Mouse (Mus musculus) kidney, embryonic 14.5 days (tissue): Measurements from ENCODE around the gene Gbp3. TPM values are rescaled to one million over a fixed set of nuclear protein-coding genes. Genes with fewer than 3 reads are reported as not detected.

Experiments
- ATAC-seq: fragments of 200-750 bp; cut with Nextera tagmentation; 2 replicates; pipeline ENCODE4 v1.8.0; 2017; ENCODE audit warnings: moderate number of reproducible peaks, mild to moderate bottlenecking, moderate TSS enrichment, moderate library complexity; ENCODE audit not compliant: low FRiP score, low TSS enrichment
- H3K27ac ChIP-seq: fragments of 300-500 bp; sonication (generic); 2 replicates; pipeline ENCODE4 v1.5.1; 2014; ENCODE audit warnings: low read depth, mild to moderate bottlenecking, low read length, moderate library complexity, mixed read lengths
- H3K27me3 ChIP-seq: fragments of 300-500 bp; sonication (generic); 2 replicates; pipeline ENCODE4 v1.6.1; 2014; ENCODE audit warnings: mild to moderate bottlenecking, low read length; ENCODE audit not compliant: control insufficient read depth, insufficient read depth
- H3K36me3 ChIP-seq: fragments of 300-500 bp; sonication (generic); 2 replicates; pipeline ENCODE4 v1.6.1; 2014; ENCODE audit warnings: low read length, mixed read lengths; ENCODE audit not compliant: control insufficient read depth, insufficient read depth
- H3K4me1 ChIP-seq: fragments of 300-500 bp; sonication (generic); 2 replicates; pipeline ENCODE4 v1.6.1; 2014; ENCODE audit warnings: low read length, mixed read lengths; ENCODE audit not compliant: control insufficient read depth, insufficient read depth
- H3K4me2 ChIP-seq: fragments of 300-500 bp; sonication (generic); replicated peaks from 2 replicates; pipeline ENCODE4 v1.6.1; 2014; ENCODE audit warnings: low read depth, mild to moderate bottlenecking, low read length
- H3K4me3 ChIP-seq: fragments of 300-500 bp; sonication (generic); 2 replicates; pipeline ENCODE4 v1.5.1; 2014; ENCODE audit warnings: mild to moderate bottlenecking, low read length
- H3K9ac ChIP-seq: fragments of 300-500 bp; sonication (generic); 2 replicates; pipeline ENCODE4 v1.6.1; 2014; ENCODE audit warnings: low read depth, mild to moderate bottlenecking, low read length, moderate library complexity
- H3K9me3 ChIP-seq: fragments of 300-500 bp; sonication (generic); 2 replicates; pipeline ENCODE4 v1.6.1; 2016; ENCODE audit warnings: low read length; ENCODE audit not compliant: control insufficient read depth
- WGBS: fragments of 180-500 bp; shearing (Covaris S2); extraction: QIAGEN DNeasy Blood & Tissue Kit; methylation state at CpG from one replicate; pipeline ENCODE4 v1.1.7; 2014; 5-methylcytosine and 5-hydroxymethylcytosine counted together
- polyA plus RNA-seq: library from polyadenylated mRNA; unstranded; fragments of >200 nt; fragmentation: Nextera tagmentation; extraction: Ambion mirVana; gene quantifications from 2 replicates; pipeline ENCODE4 v1.2.1, GENCODE M21; 2014

Gbp3 gene
- polyA plus RNA-seq, 1 experiment from 2014 or later, result 1.2 TPM

GRCm38 (mm10) chr3:142577108-142577507 lies 17.3 kb downstream of the Gbp3 start:
- no peak overlapping the region for H3K9ac ChIP-seq
- no peak overlapping the region for H3K4me2 ChIP-seq
- H3K36me3 ChIP-seq, result no peaks in the 10 kb centered on the region
- 90% methylated on average over 3 of the region's 3 CpGs for WGBS
- no peak overlapping the region for H3K4me3 ChIP-seq
- H3K27me3 ChIP-seq, result no peaks in the 10 kb centered on the region
- no peak overlapping the region for H3K27ac ChIP-seq
- no peaks in the 10 kb centered on the region for H3K9me3 ChIP-seq
- H3K4me1 ChIP-seq, result no peaks in the 10 kb centered on the region
- ATAC-seq, result no peak

GRCm38 (mm10) chr3:142578342-142578741 lies 18.5 kb downstream of the Gbp3 start:
- Histone ChIP-seq H3K9me3 (no peaks in the 10 kb centered on the region), H3K4me3 (no peak overlapping the region), H3K27me3 (no peaks in the 10 kb centered on the region), H3K27ac (no peak overlapping the region), H3K9ac (no peak overlapping the region), H3K4me2 (no peak overlapping the region), H3K36me3 (no peaks in the 10 kb centered on the region), H3K4me1 (no peaks in the 10 kb centered on the region)
- no peak for ATAC-seq
- WGBS, result 89% methylated on average over 4 of the region's 4 CpGs

- Histone ChIP-seq H3K4me1 (no peaks in the 10 kb centered on the region), H3K27me3 (no peaks in the 10 kb centered on the region), H3K4me2 (no peak overlapping the region), H3K36me3 (no peaks in the 10 kb centered on the region), H3K27ac (no peak overlapping the region), H3K4me3 (no peak overlapping the region), H3K9me3 (no peaks in the 10 kb centered on the region), H3K9ac (no peak overlapping the region)
- 95% methylated on average over 4 of the region's 4 CpGs for whole genome bisulfite sequencing
- no peak for ATAC-seq
Measured at GRCm38 (mm10) chr3:142583067-142583466, 23.2 kb downstream of the Gbp3 start.

GRCm38 (mm10) chr3:142587386-142587785 lies 27.6 kb downstream of the Gbp3 start:
- no peaks in the 10 kb centered on the region for H3K27me3 ChIP-seq
- no peak for ATAC-seq
- H3K9ac ChIP-seq, result no peak overlapping the region
- H3K4me1 ChIP-seq, result no peaks in the 10 kb centered on the region
- no peaks in the 10 kb centered on the region for H3K36me3 ChIP-seq
- H3K9me3 ChIP-seq, result no peaks in the 10 kb centered on the region
- H3K27ac ChIP-seq, result no peak overlapping the region
- no peak overlapping the region for H3K4me2 ChIP-seq
- no peak overlapping the region for H3K4me3 ChIP-seq

- H3K27me3 ChIP-seq, result no peaks in the 10 kb centered on the region
- no peak for ATAC-seq
- no peaks in the 10 kb centered on the region for H3K9me3 ChIP-seq
- H3K27ac ChIP-seq, result no peak overlapping the region
- no peaks in the 10 kb centered on the region for H3K4me1 ChIP-seq
- 72% methylated on average over 2 of the region's 2 CpGs for WGBS
- no peak overlapping the region for H3K4me3 ChIP-seq
- no peak overlapping the region for H3K9ac ChIP-seq
- no peaks in the 10 kb centered on the region for H3K36me3 ChIP-seq
- no peak overlapping the region for H3K4me2 ChIP-seq
Measured at GRCm38 (mm10) chr3:142588888-142589287, 29.1 kb downstream of the Gbp3 start.

GRCm38 (mm10) chr3:142590431-142591067 lies 30.7 kb downstream of the Gbp3 start:
- no peaks in the 10 kb centered on the region for H3K9me3 ChIP-seq
- WGBS, result 83% methylated on average over 4 of the region's 4 CpGs
- no peak for ATAC-seq
- H3K27me3 ChIP-seq, result no peaks in the 10 kb centered on the region
- H3K9ac ChIP-seq, result no peak overlapping the region
- H3K4me1 ChIP-seq, result no peaks in the 10 kb centered on the region
- H3K27ac ChIP-seq, result no peak overlapping the region
- no peak overlapping the region for H3K4me2 ChIP-seq
- no peaks in the 10 kb centered on the region for H3K36me3 ChIP-seq
- H3K4me3 ChIP-seq, result no peak overlapping the region

GRCm38 (mm10) chr3:142594547-142594946 lies 34.7 kb downstream of the Gbp3 start, which contains the start of gene Gbp2b:
Gene Gbp2b, plus strand, starts transcription at chr3:142594847.
- Histone ChIP-seq H3K4me2 (no peak within 1 kb of the TSS), H3K9me3 (no peaks in the 10 kb centered on the region), H3K4me1 (no peaks in the 10 kb centered on the region), H3K27ac (no peak within 1 kb of the TSS), H3K36me3 (no peaks in the 10 kb centered on the region), H3K4me3 (no peak within 1 kb of the TSS), H3K9ac (no peak within 1 kb of the TSS), H3K27me3 (no peaks in the 10 kb centered on the region)
- ATAC-seq, result no peak
- 46% methylated on average over 1 of the region's 1 CpGs for WGBS

GRCm38 (mm10) chr3:142597923-142598322 lies 38.1 kb downstream of the Gbp3 start:
- Histone ChIP-seq H3K27ac (no peak overlapping the region), H3K4me1 (no peaks in the 10 kb centered on the region), H3K4me2 (no peak overlapping the region), H3K36me3 (no peaks in the 10 kb centered on the region), H3K9ac (no peak overlapping the region), H3K27me3 (no peaks in the 10 kb centered on the region), H3K9me3 (no peaks in the 10 kb centered on the region), H3K4me3 (no peak overlapping the region)
- 87% methylated on average over 3 of the region's 3 CpGs for WGBS
- ATAC-seq, result no peak

GRCm38 (mm10) chr3:142601675-142602074 lies 41.8 kb downstream of the Gbp3 start:
- Histone ChIP-seq H3K4me3 (no peak overlapping the region), H3K27ac (no peak overlapping the region), H3K36me3 (no peaks in the 10 kb centered on the region), H3K27me3 (no peaks in the 10 kb centered on the region), H3K9ac (no peak overlapping the region), H3K4me2 (no peak overlapping the region), H3K4me1 (no peaks in the 10 kb centered on the region), H3K9me3 (no peaks in the 10 kb centered on the region)
- ATAC-seq, result no peak
